Mouse (Mus musculus) intestine, embryonic 15.5 days (tissue): ENCODE results near the gene Prdm1. TPM values are rescaled to one million over a fixed set of nuclear protein-coding genes. Genes with fewer than 3 reads are reported as not detected.

Source experiments
- ATAC-seq: fragments of 200-750 bp; cut with Nextera tagmentation; 2 replicates; pipeline ENCODE4 v1.8.0; 2017; ENCODE audit warnings: moderate TSS enrichment, moderate library complexity
- H3K27ac ChIP-seq: fragments of 300-500 bp; sonication (generic); 2 replicates; pipeline ENCODE4 v1.5.1; 2015; ENCODE audit warnings: mild to moderate bottlenecking, inconsistent platforms
- H3K27me3 ChIP-seq: fragments of 300-500 bp; sonication (generic); replicated peaks from 2 replicates; pipeline ENCODE4 v1.6.1; 2015; ENCODE audit warnings: inconsistent platforms
- H3K36me3 ChIP-seq: fragments of 300-500 bp; sonication (generic); 2 replicates; pipeline ENCODE4 v1.6.1; 2015; ENCODE audit warnings: inconsistent platforms
- H3K4me1 ChIP-seq: fragments of 300-500 bp; sonication (generic); replicated peaks from 2 replicates; pipeline ENCODE4 v1.6.1; 2015; ENCODE audit warnings: inconsistent platforms
- H3K4me2 ChIP-seq: fragments of 300-500 bp; sonication (generic); replicated peaks from 2 replicates; pipeline ENCODE4 v1.6.1; 2015; ENCODE audit warnings: mild to moderate bottlenecking, inconsistent platforms
- H3K4me3 ChIP-seq: fragments of 300-500 bp; sonication (generic); replicated peaks from 2 replicates; pipeline ENCODE4 v1.5.1; 2015; ENCODE audit warnings: inconsistent platforms
- H3K9ac ChIP-seq: fragments of 300-500 bp; sonication (generic); 2 replicates; pipeline ENCODE4 v1.6.1; 2015; ENCODE audit warnings: inconsistent platforms
- H3K9me3 ChIP-seq: fragments of 300-500 bp; sonication (generic); 2 replicates; pipeline ENCODE4 v1.6.1; 2016; ENCODE audit warnings: inconsistent platforms
- WGBS: fragments of 180-500 bp; shearing (Covaris S2); methylation state at CpG from one replicate; pipeline ENCODE4 v1.1.7; 2015; 5-methylcytosine and 5-hydroxymethylcytosine counted together
- polyA plus RNA-seq: library from polyadenylated mRNA; unstranded; fragments of >200 nt; fragmentation: Nextera tagmentation; extraction: Ambion mirVana; gene quantifications from 2 replicates; pipeline ENCODE4 v1.2.1, GENCODE M21; 2015

The Prdm1 gene
- polyA plus RNA-seq, 1 experiment from 2014 or later: 22.0 TPM

DNA sequence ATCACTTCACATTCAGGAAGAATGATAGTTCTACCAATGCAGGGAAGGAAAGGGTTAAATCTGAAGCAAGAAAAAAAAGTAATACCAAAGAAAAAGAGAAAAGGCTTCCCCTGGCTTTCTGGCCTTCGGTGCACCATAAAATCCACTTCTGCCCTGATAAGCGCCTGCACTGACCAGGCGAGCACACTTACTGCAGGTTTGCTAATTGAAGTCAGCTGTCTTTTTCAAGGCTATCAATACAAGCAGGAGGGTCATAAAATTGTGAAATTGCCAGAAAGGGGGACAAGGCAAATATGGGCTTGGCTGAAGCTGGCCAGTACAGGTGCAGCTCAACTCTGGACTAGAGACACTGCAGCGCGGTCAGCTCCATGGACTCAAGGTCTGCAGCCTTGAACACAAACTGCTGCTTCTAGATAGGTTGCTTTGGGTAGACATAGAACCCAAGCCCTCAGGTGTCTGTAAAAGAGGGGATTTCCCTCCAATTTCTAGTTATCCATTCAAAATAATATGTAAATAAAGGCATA lies 37.3 kb downstream of the Prdm1 start:
- peak overlapping the region; percentile 56 for H3K27ac ChIP-seq
- no peak overlapping the region for H3K4me3 ChIP-seq
- no peak overlapping the region for H3K9ac ChIP-seq
- WGBS: 42% methylated on average over 5 of the region's 5 CpGs
- peak; percentile 81 for ATAC-seq
- H3K27me3 ChIP-seq: no peaks in the 10 kb centered on the region
- no peak overlapping the region for H3K4me2 ChIP-seq
- no peaks in the 10 kb centered on the region for H3K9me3 ChIP-seq
- H3K4me1 ChIP-seq: no peaks in the 10 kb centered on the region
- H3K36me3 ChIP-seq: no peaks in the 10 kb centered on the region

DNA sequence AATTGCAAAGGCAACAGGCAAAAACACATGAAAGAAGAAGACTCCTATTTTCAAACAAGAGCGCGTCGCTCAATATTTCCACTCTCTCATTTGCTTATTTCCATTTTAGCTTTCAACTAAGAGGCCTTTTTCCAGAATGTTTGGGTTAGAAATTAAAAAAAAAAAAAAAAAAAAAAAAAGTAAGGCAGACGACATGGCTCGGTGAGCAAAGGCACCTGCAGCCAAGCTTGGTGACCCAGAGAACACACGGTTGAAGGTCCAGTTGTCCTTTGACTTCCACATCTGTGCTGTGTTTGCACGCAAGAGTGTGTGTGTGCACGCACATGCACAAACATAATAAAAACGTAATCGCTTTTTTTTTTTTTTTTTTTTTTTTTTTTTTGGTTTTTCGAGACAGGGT lies 41.2 kb downstream of the Prdm1 start:
- H3K4me2 ChIP-seq: no peak overlapping the region
- ATAC-seq: no peak
- no peaks in the 10 kb centered on the region for H3K27me3 ChIP-seq
- H3K4me1 ChIP-seq: peaks cover 3% of the 10 kb centered on the region; the same call in 1 of the 2 replicates
- no peak overlapping the region for H3K4me3 ChIP-seq
- no peaks in the 10 kb centered on the region for H3K36me3 ChIP-seq
- no peaks in the 10 kb centered on the region for H3K9me3 ChIP-seq
- no peak overlapping the region for H3K9ac ChIP-seq
- no peak overlapping the region for H3K27ac ChIP-seq
- WGBS: 82% methylated on average over 10 of the region's 11 CpGs

DNA sequence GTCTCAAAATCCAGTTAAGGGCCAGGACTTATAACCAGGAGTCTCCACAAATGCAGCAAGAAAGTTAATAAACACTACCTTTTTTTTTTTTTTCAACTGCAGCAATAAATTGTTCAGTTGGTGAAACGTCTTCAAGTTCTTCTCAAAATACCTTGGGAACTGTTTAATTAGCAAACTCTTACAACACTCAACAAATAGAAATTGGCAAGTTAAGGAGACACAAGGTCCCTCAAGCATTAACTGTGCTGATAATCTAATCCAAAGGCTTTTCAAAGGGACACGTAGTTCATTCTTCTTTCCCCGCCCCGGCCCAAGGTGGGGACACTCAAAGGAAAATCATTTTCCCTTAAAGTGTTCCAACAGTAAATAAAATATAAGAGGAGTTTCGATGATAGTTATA lies 44.2 kb downstream of the Prdm1 start:
- no peaks in the 10 kb centered on the region for H3K9me3 ChIP-seq
- no peak overlapping the region for H3K9ac ChIP-seq
- peaks cover 5% of the 10 kb centered on the region for H3K4me1 ChIP-seq
- H3K27ac ChIP-seq: 0 out of 2 replicates have a peak overlapping the region, but pooled peaks have one; percentile 24
- WGBS: 57% methylated on average over 5 of the region's 5 CpGs
- no peaks in the 10 kb centered on the region for H3K27me3 ChIP-seq
- ATAC-seq: no peak
- no peak overlapping the region for H3K4me2 ChIP-seq
- no peaks in the 10 kb centered on the region for H3K36me3 ChIP-seq
- no peak overlapping the region for H3K4me3 ChIP-seq

DNA sequence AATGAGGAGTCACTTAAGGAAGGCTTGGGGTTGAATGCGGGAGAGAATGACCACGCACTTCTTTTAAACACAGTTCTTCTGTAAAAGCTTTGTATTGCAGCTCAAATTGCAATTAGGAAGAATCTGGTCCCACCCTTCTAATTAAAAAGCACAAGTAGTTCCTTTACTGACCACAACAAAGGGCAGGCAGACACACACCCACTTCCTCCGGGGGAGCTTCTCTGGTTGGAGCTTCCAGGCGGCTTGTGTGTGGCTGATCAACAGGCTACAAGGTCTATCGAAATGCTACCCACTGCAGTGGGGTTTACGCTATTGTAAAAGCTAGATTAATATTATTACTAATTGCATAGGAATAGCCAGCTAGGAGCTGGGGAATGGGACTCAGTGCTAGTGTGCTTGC lies 45.2 kb downstream of the Prdm1 start:
- 74% methylated on average over 6 of the region's 6 CpGs for WGBS
- no peak for ATAC-seq
- Histone ChIP-seq H3K4me3 (no peak overlapping the region), H3K9me3 (no peaks in the 10 kb centered on the region), H3K27ac (peak overlapping the region; percentile 65), H3K4me2 (no peak overlapping the region), H3K9ac (no peak overlapping the region), H3K27me3 (no peaks in the 10 kb centered on the region), H3K36me3 (no peaks in the 10 kb centered on the region), H3K4me1 (peaks cover 10% of the 10 kb centered on the region)

DNA sequence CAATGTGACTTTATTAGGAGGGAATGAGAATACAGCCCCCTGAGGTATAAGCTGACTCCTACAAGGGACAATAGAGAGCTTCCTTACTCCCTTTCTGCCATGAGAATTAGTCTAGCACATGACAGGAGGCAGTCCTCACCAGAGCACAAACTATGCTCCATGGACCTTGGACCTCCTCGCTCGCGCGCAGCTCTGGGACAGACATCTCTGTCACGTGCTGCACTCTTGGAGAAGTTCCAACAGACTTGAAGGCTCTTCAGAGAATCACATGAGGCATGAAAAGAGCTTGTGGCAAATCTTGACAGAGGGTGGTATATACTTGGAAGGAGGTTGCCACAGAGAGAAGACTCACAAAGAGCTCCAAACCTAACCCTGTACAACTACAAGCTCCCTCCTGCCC lies 46.9 kb downstream of the Prdm1 start:
- H3K27me3 ChIP-seq: no peaks in the 10 kb centered on the region

DNA sequence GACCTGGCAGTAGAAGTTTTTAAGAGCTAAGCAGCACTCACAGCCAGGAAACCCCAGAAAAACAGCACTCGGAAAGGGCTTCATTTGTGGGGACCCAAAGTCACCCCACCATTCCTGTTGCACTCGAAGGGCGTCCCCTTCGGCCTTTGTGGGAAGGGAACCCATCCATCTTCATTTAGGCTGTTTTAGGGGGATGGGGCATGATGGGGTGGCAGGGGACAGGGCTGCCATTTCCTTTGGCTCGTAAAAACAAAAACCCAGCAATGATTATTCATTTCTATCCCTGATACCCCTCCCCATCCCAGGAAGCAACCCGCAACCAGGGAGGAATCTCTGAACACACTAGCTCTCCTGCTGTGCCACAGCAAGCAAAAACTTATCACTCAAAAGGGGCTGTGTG lies 49.0 kb downstream of the Prdm1 start:
- 42% methylated on average over 6 of the region's 6 CpGs for WGBS
- H3K9ac ChIP-seq: no peak overlapping the region
- H3K27ac ChIP-seq: no peak overlapping the region
- no peaks in the 10 kb centered on the region for H3K36me3 ChIP-seq
- no peaks in the 10 kb centered on the region for H3K9me3 ChIP-seq
- ATAC-seq: no peak
- peaks cover 24% of the 10 kb centered on the region for H3K4me1 ChIP-seq
- H3K4me2 ChIP-seq: no peak overlapping the region
- H3K27me3 ChIP-seq: no peaks in the 10 kb centered on the region
- H3K4me3 ChIP-seq: no peak overlapping the region

More for the DNA sequence above, 46.9 kb downstream of the Prdm1 start:
- no peaks in the 10 kb centered on the region for H3K9me3 ChIP-seq
- H3K9ac ChIP-seq: no peak overlapping the region
- WGBS: 60% methylated on average over 5 of the region's 5 CpGs
- no peak overlapping the region for H3K4me3 ChIP-seq
- H3K4me1 ChIP-seq: peaks cover 21% of the 10 kb centered on the region
- ATAC-seq: peak; percentile 86
- peak overlapping the region; percentile 60 for H3K27ac ChIP-seq
- H3K4me2 ChIP-seq: no peak overlapping the region
- H3K36me3 ChIP-seq: no peaks in the 10 kb centered on the region

DNA sequence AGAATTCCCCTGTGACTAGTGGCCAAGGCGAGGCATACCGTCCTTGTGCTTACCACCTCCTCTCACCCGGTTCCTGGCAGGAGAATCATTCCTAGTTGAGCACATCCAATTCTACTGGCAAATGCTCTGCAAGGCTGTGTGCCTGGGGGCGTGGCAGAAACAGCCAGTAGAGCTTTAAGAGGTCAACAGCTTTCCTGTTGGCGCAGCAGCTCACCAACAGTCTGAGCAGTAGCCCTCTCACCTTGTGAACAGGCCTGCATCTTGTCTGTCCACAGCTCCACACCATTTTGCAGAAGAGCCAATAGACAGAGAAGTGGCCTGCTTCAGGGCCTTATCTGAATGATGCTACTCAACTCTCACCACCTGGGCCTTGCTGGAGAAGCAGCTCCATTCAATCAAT lies 50.2 kb downstream of the Prdm1 start:
- Histone ChIP-seq H3K4me2 (peak overlapping the region; percentile 3; the same call in 1 of the 2 replicates), H3K9me3 (no peaks in the 10 kb centered on the region), H3K4me1 (peaks cover 24% of the 10 kb centered on the region), H3K27me3 (no peaks in the 10 kb centered on the region), H3K4me3 (no peak overlapping the region), H3K9ac (no peak overlapping the region), H3K27ac (peak overlapping the region; percentile 54), H3K36me3 (no peaks in the 10 kb centered on the region)
- WGBS: 51% methylated on average over 5 of the region's 5 CpGs
- no peak for ATAC-seq

DNA sequence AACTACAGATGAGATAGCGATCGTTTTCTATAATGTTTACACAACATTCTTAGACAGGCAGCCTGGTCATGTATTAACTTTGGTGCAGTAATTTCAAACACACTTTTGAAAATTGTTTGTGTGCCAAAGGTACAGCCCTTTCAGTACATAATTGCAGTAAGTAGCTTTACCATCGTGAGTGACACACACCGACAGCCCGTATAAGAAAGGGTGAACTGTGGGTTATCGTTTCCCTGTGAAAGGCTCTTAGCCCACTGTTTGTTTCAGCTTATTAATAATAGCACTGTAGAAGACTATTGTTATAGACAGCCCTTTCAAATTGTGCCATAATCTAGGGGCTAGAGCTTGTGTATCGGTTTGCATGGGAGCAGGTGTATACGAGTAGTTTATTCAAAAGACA lies 51.1 kb downstream of the Prdm1 start:
- Histone ChIP-seq H3K4me3 (no peak overlapping the region), H3K9ac (no peak overlapping the region), H3K27me3 (no peaks in the 10 kb centered on the region)

DNA sequence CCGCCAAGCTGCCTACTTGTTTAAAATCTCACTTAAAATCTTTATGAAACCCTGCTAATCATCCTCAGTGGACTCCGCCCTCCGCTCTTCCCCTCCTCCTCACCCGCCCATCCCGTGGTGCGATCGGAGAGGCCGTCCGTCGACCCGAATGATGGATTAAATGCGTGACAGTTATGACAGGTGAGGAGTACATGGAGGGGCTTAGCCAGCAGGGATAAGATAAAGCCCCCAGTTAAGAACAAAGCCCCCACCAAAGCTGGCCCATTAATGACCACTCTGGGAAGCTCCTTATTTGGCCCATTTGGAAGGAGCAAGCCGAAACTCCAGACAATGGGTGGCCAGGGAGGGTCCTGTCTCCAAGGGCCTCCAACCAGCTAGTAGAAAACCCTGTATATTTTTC lies 51.8 kb downstream of the Prdm1 start:
- Histone ChIP-seq H3K9ac (no peak overlapping the region), H3K27ac (0 out of 2 replicates have a peak overlapping the region, but pooled peaks have one; percentile 42)
- ATAC-seq: peak; percentile 29; the same call in 1 of the 2 replicates

More for the DNA sequence above, 51.1 kb downstream of the Prdm1 start:
- WGBS: 47% methylated on average over 8 of the region's 8 CpGs
- Histone ChIP-seq H3K27ac (0 out of 2 replicates have a peak overlapping the region, but pooled peaks have one; percentile 42), H3K4me1 (peaks cover 21% of the 10 kb centered on the region), H3K9me3 (no peaks in the 10 kb centered on the region), H3K36me3 (no peaks in the 10 kb centered on the region), H3K4me2 (peak overlapping the region; percentile 48)
- ATAC-seq: no peak; the same call in 1 of the 2 replicates

DNA sequence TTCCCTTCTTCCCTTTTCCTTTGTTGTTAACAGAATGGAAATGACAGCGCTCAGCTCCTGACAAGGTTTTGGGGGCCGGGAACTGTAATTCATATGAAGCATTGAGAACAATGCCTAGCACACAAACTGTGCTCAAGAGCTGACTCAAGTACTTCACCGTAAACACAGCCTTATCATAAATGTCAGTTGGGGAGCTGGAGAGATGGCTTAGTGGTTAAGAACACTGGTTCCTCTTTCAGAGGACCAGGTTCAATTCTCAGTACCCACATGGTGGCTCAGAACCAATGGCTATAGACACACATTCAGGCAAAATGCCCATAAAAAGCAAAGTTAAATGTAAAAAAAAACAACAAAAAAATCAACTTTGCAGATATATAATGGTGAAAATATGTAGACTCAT lies 52.9 kb downstream of the Prdm1 start:
- Histone ChIP-seq H3K4me3 (no peak overlapping the region), H3K36me3 (no peaks in the 10 kb centered on the region), H3K9me3 (no peaks in the 10 kb centered on the region), H3K4me2 (no peak overlapping the region), H3K4me1 (peaks cover 21% of the 10 kb centered on the region), H3K27me3 (no peaks in the 10 kb centered on the region), H3K27ac (no peak overlapping the region), H3K9ac (no peak overlapping the region)
- no peak for ATAC-seq
- 92% methylated on average over 3 of the region's 3 CpGs for whole genome bisulfite sequencing

More for the DNA sequence above, 51.8 kb downstream of the Prdm1 start:
- no peaks in the 10 kb centered on the region for H3K27me3 ChIP-seq
- 29% methylated on average over 13 of the region's 13 CpGs for WGBS
- H3K4me3 ChIP-seq: peak overlapping the region; percentile 19
- H3K36me3 ChIP-seq: no peaks in the 10 kb centered on the region
- H3K4me1 ChIP-seq: peaks cover 21% of the 10 kb centered on the region
- H3K9me3 ChIP-seq: no peaks in the 10 kb centered on the region
- H3K4me2 ChIP-seq: peak overlapping the region; percentile 48

DNA sequence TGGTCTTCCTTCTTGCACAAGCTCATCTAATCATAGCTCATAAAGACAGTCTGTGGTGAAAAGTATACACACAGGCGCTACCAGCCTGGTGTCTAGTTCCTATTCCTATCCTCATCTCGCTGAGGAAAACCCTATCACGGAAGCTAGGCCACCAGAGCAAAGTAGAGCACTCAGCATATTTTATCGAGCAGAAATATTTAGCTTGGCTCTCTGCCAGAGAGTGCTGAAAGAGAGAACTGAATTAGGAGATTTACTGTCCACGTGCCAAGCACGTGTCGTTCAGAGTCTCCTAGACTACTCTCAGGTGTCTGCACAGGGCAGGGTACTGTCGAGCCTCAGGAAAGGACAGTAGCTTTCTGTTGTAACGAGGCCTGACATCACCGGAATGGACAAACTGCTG lies 54.0 kb downstream of the Prdm1 start:
- no peaks in the 10 kb centered on the region for H3K27me3 ChIP-seq
- H3K4me1 ChIP-seq: peaks cover 21% of the 10 kb centered on the region
- no peaks in the 10 kb centered on the region for H3K9me3 ChIP-seq
- H3K9ac ChIP-seq: no peak overlapping the region
- no peaks in the 10 kb centered on the region for H3K36me3 ChIP-seq
- no peak overlapping the region for H3K4me3 ChIP-seq
- no peak overlapping the region for H3K27ac ChIP-seq
- ATAC-seq: peak; percentile 92
- WGBS: 9% methylated on average over 10 of the region's 10 CpGs
- H3K4me2 ChIP-seq: no peak overlapping the region

DNA sequence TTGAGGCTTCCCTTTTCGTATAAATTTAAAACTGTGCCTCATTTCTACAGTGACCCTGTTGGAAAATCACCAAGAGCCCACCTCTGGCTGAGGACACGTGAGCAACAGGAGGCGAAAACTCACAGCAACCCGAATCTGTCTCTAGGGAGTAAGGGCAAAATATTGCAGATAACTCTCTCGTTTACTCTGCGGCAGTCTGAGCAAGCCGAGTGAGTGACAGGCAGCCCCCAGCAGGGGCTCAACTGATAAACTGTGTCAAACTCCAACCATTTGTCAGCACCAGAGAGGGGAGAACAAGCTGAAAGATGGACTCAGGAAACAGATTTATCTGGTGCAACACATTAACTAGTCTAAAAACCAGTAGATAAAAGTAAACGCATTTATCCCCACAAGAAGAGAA lies 62.7 kb downstream of the Prdm1 start:
- H3K4me3 ChIP-seq: no peak overlapping the region
- no peak overlapping the region for H3K27ac ChIP-seq
- no peak for ATAC-seq
- no peaks in the 10 kb centered on the region for H3K9me3 ChIP-seq
- 24% methylated on average over 8 of the region's 8 CpGs for WGBS
- no peak overlapping the region for H3K4me2 ChIP-seq
- H3K9ac ChIP-seq: no peak overlapping the region
- H3K4me1 ChIP-seq: peaks cover 5% of the 10 kb centered on the region
- no peaks in the 10 kb centered on the region for H3K36me3 ChIP-seq
- H3K27me3 ChIP-seq: 0 out of 2 replicates have a peak, but pooled peaks cover 4% of the 10 kb centered on the region

DNA sequence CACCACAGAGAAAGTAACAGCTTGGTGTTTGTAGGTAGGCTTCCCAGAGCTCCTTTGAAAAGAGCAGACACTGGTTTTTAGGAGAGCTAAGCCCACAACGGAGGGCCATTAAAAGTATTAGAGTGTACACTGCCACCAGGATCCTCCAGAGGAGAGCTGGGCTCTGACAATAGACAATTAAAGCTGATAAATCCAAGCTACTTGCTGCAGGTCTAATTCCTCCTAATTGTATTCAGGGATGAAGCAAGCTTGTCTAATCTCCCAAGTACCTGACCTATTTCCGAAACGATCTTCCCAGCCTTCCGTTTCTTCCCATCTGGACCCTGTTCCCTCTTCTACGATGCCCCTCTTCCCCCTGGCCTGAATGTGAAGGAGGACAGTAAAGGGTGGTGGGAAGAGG lies 63.7 kb downstream of the Prdm1 start:
- Histone ChIP-seq H3K9ac (no peak overlapping the region), H3K4me2 (no peak overlapping the region), H3K9me3 (no peaks in the 10 kb centered on the region), H3K27me3 (0 out of 2 replicates have a peak, but pooled peaks cover 4% of the 10 kb centered on the region), H3K36me3 (no peaks in the 10 kb centered on the region), H3K4me3 (no peak overlapping the region), H3K27ac (no peak overlapping the region), H3K4me1 (peaks cover 8% of the 10 kb centered on the region)
- no peak for ATAC-seq
- 86% methylated on average over 5 of the region's 5 CpGs for WGBS
